Mouse (Mus musculus) frontal cortex, postnatal 36 days (tissue): ENCODE results near the gene Madd.
"Not testable (repeated sequence)": the region's sequence is repeated elsewhere in the genome, so short reads cannot be mapped to it uniquely, and the experiment has no call there.

Source experiments
- DNase-seq, 2 experiments: peaks; one replicate each; pipeline ENCODE4 v3.0.0; 2022; ENCODE audit warnings: low spot score in 2 of 2

The Madd gene

DNA sequence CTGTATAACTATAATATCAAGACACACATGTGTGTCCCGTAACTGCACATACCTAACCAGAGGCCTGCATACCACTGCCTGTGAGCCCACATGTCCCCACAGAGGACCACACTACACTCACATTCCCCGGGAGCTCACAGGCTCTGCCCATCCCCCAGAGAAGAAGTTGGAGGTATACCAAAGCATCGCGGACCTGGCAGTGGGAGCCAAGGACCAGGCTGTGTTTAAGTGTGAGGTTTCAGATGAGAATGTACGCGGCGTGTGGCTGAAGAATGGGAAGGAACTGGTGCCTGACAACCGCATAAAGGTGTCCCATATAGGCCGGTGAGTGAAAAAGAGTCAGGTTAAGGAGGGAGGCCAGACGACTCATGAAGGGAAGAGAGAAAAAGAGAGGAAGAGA lies 58.5 kb downstream of the Madd start:
- DNase-seq = no peak

DNA sequence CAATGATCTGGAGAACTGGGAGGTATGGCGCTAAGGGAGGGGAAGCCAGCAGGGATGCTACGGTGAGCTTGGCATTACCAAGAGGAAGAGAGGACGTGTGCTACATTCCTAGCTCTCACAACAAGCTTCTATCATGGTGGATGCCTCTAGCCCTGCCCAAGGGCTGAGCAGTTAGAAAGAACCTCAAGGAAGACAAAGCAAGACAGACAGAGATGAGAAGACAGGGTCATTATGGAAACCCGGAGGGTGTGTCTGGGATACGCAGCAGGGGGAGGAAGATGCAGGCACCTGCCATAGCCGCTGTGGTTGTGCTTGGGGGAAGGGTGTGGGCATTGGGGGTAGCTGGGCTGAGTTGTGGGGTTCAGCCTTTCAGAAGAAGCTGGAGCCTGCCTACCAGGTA lies 60.1 kb downstream of the Madd start:
- no peak for DNase-seq

DNA sequence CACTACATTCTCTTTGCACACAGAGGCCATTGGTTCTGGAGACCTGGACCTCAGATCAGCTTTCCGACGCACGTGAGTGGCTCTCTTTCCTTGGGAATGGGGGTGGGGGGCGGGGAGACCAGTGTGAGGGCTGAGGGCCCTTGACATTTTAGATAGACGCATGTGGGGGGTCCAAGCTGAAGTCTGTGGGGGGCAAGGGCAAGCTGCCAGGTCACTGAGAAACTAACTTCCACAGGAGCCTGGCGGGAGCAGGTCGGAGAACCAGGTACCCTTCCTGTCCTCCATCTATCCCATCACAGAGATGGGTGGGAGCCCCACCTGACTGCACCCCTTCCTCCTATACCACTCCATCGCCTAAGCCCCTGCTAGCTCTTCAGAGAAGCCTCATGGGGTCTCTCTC lies 62.1 kb downstream of the Madd start:
- DNase-seq = no peak

DNA sequence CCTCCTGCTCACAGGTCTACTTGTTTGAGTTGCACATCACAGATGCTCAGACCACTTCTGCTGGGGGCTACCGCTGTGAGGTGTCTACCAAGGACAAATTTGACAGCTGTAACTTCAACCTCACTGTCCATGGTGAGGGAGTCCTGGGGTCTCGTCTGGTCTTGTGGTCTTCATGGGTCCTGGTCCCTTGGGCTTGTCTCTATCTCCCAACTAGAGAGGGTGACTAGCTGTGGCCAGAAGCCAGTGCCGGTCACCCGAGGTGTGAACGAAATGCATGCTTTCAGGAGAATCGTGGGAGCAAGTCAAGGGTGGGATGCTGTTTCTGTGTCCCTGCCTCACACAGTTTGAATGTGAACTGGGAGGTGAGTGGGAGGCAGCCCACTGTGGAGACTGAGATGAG lies 62.6 kb downstream of the Madd start:
- DNase-seq = no peak

DNA sequence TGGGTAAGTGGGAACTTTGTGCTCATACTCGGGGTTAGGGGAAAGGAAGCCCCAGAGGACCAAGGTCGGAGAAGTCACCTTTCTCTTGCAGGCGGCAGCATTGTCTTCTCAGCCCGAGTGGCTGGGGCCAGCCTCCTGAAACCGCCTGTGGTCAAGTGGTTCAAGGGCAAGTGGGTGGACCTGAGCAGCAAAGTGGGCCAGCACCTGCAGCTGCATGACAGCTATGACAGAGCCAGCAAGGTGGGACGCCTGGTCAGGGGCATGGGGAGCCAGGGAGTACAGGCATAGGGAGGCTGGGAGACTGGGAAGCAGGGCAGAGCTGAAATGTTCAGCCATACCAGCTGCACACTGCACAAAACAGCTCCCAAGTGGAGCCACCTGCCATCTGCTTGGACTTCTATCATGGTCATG lies 63.4 kb downstream of the Madd start:
- no peak for DNase-seq

DNA sequence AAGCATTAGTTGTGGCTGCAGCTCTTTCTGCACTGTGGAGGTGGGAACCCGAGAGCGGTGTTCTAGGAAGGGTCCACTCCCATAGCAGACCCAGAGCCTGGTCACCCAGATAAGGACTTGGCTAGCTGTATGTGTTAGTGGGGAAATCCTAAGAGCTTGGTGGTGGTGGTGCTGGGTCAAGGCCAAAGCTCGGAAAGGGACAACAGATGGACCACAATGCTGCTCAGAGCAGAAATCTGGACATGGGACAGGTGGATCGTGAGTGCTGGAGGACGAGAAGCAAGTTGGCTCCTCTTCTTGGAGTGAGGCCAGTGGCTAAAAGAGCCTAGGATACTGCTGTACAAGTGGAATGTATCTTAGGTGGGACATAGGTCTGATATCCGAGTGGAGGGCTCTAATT lies 64.1 kb downstream of the Madd start:
- DNase-seq = no peak

DNA sequence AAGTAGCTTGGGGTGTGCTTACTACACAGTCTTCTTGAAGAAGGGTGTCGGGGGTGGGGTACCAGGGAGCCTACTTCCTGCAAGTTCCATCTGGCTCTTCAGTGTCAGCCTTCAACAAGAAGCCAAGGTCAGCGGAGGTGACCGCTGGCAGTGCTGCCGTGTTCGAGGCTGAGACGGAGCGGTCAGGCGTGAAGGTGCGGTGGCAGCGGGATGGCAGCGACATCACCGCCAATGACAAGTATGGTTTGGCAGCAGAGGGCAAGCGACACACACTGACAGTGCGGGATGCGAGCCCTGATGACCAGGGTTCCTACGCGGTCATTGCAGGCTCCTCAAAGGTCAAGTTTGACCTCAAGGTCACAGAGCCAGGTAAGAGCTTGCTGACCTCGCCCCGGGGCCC lies 64.6 kb downstream of the Madd start:
- no peak for DNase-seq

DNA sequence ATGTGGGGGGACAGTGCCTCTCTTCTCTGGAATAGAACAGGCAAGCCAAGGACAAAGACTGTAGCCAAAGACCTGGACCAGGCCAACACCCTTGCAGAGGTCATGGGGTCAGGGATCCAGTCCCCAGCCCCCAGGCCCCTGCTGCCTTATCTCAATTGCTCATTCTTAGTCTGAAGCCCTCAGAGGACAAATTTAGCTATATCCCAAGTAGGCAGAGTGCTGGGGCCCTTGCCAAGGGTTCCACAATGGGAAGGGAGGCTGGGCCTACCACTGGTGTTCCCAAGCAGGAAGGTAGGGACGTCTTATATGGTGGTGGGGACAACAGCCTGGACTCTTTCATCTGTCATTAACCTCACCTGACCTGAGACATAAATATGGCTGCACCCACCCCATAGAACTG lies 65.0 kb downstream of the Madd start:
- no peak for DNase-seq

DNA sequence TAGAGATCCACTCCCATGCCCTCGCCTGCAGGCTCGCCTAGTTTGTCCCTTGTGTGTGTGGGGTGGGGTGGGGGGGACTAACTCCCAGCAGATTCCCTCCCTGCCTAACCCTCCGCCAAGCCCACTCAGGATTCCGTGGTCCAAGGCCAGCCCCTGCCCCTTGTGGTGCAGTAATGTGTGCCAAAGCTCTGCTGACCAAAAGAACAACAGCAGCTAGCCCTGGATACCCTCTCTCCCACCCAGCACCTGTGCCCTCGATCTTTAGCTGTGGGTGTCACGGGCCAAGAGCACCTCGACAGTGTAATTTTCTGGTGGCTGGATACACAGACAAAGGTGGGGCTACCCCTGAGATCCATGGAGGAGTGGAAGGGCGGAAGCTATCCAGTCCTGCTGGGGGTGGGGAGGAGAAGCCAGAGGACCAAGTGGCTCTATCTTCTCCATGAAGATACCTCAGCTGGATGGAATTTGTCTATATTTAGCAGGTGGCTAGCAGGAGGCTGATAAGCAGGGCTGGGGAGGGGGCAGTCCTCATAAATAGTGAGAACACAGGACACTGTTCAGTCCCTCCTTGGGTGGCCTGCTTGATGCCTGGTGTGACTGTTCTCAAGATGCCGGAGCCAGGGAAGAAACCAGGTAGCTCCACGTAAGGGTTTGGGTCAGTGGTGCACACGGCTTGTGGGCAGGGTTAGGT lies 65.9 kb downstream of the Madd start, which contains the start of gene Mybpc3:
TSS of gene Mybpc3 (plus strand) at position 560 of the 691 bp plus-strand sequence.
- no peak for DNase-seq

DNA sequence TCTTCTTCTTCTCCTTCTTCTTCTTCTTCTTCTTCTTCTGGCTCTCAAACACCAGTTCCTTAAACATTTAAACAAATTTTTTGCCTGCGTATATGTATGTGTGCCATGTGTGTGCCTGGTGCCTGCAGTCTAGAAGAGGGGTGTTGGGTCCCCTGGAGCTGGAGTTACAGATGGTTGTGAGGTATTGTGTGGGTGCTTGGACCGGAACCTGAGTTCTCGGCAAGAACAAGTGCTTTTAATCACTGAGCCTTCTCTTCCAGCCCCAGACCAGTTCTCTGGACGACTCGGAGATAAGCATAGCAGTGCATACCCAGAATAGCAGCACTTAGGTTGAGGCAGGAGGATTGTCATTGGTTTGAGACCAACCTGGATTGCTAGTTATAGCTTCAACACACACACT lies 66.8 kb downstream of the Madd start:
- DNase-seq = no peak

DNA sequence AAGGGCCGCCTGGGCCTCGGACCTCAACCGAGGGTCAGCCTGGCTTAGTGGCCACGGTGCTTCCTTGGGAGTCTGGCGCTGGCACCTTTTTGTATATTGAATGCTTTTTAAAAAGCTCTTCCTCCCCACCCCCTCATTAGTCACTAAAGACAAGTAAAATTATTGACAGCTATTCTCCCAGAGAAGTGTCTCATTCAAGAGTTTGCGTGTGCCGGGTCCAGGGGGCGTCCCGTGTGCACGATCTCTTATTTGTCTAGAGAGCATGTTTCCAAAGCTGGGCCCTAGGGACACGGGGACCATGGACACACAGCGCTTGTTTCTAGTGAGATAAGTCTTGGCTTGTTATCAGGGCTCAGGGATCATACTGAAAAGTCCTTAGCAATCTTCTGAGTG lies 68.1 kb downstream of the Madd start:
- no peak for DNase-seq

DNA sequence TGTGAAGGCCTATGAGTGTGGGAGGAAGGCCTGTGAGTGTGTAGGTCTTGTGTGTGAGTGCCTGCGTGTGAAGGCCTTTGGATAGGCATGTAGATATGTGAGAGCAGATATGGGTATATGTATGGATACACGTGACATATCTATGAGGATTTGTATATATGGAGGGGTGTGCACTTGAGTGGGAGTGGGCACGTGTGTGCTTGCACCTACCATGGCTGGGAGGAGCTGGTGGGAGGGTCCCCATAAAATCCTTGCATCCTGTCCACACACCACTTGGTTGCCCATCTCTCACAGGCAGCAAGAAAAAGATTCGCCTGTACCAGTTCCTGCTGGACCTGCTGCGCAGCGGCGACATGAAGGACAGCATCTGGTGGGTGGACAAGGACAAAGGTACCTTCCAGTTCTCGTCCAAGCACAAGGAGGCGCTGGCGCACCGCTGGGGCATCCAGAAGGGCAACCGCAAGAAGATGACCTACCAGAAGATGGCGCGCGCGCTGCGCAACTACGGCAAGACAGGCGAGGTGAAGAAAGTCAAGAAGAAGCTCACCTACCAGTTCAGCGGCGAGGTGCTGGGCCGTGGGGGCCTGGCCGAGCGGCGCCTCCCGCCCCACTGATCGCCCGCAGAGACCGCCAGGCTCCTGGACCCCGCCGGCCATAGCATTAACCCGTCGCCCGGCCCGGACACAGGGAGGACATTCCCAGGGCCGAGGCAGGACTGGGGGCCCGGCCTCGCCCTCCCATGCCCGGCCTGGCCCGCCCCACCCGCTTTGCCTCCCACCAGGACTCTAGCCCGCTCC lies 68.7 kb downstream of the Madd start:
- DNase-seq = peak; percentile 95 to 96

DNA sequence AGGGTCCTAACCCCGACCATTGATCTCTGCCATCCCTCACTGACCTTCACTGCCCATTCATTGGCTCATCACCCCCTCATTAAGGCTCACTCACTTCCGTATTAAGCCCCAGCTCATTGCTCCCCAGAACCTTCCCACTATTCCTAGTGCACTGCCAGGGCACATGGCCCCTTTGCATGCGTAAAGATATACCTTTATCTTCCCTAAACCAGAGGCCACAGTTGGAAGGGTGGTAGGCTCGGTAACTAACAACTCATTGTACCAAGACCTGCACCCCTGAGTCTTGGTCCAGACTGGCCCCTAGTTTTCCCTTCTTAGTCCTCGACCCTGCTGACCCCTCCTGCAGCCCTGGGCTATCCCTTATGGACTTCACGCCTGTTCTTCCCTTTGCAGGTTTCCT lies 69.8 kb downstream of the Madd start:
- no peak for DNase-seq

DNA sequence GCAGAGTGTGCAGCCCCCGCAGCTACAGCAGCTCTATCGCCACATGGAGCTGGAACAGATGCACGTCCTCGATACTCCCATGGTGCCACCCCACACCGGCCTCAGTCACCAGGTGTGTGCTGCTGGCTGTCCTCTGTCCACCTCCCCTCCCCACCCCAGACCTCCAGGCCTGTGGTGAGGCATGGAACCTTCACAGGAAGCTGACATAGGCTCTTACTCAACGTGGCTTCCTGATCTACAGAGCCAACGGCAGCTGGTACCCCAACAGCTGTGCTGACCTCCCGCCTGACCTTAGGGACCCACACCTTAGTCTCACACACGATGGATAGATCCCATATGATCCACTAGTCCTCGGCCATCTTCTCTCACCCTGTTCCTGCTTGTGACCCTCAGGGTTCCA lies 70.3 kb downstream of the Madd start:
- DNase-seq = no peak

DNA sequence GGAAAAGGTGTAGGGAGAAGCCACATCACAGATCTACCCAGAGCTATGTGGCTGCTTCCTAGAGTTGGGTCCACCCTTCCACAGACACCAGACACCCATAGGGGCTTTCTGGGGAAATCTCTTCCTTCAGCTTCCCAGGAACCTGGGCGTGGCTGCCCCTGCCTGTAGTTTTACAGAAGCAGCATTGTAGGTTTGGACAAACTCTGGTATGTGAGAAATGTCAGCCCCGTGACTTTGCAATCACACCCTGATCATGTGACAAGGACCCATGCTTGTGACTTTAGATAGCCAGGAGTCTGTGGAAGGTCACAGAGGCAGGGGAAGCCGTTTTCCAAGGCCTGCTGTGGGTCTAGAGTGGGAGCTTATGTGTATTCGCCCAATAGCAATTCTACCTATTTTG lies 71.1 kb downstream of the Madd start:
- no peak for DNase-seq

DNA sequence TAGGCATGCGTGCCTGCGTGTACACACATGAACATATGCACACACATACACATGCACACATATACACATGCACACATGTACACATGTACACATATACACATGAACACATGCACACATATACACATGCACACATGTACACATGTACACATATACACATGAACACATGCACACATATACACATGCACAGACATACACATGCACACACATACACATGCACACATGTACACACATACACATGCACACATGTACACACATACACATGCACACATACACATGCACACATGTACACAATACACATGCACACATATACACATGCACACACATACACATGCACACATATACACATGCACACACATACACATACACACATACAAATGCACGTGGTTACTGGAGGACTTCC lies 71.8 kb downstream of the Madd start:
- not testable (repeated sequence) for DNase-seq

DNA sequence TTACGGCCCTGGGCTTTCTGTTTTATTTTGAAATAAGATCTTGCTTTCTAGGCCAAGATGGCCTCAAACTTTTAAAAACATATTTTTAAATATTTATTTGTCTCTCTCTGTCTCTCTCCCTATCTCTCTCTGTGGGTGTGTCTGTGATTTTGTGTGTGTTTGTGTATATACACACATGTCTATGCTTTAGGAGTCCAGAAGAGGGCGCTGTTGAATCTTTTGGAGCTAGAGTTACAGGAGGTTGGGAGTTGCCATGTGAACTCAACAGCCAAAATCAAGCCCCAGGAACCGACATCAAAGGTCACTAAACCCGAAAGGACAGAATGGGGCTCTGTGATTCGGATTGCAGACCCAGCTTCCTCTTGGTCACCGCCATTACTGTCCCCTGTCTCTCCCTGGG lies 73.2 kb downstream of the Madd start:
- DNase-seq = no peak

DNA sequence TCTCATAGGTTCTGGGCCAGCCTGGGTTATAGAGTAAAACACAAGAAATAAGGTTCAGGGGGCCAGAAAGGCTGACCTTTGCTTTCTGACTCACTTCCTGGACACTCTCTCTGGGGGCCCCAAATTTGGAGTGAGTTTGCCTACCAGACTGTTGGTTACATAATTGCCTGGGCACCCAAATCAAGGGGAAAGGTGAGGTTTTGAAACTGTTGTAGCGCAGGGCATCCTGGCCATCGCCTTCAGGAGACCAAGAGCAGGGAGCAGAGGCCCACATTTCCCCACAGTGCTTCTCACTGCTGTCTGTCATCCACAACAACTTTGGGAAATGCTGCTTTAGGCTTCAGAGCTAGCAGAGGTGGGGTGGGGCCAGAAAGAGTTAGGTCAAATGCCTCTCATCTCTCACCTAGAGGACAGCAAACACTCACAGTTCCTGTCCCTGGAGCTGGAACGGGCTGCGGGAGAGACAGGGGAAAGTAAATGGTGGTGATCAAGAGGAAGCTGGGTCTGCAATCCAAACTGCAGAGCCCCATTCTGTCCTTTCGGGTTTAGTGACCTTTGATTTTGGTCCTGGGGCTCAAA lies 73.7 kb downstream of the Madd start:
- no peak for DNase-seq

DNA sequence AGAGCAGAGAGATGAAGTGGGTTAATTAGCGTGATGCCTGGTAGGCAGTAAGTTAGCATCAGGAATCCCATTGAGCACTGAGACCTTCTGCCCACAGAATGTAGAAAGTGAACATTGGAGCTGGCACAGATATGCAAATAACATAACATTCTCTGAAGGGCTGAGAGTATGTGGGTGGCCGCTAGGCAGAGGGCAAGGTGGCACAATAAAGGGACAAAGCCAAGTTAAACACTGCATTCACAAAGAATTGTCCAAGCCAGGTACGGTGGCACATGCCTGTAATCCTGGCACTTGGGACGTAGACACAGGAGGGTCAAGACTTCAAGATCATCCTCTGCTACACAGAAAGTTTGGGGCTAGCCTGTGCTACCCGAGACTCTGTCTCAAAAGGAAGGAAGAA lies 74.4 kb downstream of the Madd start:
- no peak for DNase-seq

DNA sequence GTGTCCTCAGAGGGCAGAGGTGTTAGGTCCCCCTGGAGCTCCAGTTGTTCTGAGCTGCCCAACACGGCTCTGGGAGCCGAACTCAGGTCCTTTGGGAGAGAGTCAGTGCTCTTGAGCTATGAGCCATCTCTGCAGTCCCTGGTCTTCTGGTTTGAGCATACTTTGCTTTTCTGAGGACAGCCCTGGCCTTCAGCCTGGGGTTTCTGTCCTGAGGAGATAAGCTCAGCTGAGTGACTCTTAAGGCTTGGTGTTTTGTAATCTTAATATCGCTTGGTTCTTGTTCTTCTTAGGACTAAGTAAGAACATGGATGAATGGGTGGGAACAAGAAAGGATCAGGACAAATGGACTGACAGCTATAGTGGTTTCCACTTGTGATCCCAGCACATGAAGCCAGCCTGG lies 75.5 kb downstream of the Madd start:
- no peak for DNase-seq

DNA sequence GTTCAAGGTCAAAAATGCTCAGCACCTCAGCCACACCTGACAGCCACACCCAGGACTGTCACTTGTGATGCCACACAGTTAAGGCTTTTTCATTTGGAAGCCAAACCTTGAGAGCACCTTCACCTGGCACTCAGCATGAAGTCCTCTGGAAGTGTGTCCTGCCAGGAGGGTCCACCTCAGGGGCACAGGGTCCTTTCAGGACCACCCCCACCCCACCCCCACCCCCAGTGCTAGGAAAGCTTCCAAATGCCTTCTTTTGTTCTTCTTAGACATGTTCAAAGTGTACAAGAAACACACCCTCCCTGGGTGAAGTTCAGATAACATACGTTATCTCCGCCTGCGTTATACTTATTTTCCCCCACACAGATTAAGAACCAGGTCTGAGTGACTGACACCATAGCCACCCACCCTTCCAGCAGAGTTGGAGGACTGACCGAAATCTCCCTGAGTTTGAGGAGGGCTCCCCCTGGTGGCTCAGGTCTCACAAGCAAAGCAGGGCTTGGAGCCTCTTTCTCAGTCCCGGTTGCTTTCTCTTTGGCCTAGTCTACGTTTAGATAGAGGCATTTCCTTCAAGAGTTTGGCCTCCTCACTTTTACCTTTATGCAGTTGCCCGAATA lies 82.4 kb downstream of the Madd start:
- peak; percentile 90 to 91 for DNase-seq

DNA sequence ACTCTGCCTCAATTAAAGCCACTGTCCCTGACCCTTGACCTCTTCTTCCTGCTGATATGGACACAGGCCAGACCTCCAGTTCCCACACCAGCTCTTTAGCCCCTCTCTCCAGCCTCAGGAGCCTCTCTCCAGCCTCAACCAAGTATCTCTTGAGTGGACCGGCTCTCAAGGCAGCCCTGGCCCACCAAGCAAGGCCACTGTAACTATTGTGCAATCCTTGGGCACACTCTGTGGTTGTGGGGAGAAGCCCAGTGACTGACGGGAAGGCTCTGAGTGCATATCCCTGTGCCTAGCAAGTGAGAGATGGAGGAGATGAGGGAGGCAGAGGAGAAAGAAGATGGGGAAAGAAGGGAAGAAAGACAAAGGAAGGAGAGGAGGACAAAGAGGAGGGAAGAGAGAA lies 85.5 kb downstream of the Madd start:
- no peak for DNase-seq

DNA sequence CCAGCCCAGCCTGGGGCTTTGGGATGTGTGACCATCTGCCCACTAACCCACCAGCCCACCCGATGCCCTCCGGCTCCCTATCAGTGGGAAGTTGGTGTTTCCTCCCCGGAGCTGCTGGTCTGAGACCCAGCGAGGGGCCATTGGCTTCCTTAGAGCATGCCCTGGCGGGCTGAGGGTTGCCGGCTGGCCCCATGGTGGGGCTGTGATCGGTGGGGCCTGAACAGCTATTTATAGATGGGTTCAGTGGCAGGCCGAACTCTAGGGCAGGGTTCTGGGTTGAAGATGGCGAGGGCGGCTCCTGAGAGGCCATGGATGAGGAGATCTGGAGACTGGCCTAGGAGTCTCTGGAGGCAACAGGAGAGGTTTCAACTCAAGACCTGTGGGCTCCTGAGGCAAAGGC lies 86.6 kb downstream of the Madd start:
- DNase-seq = no peak
